Mouse (Mus musculus): ENCODE results near the gene Ndst4.

Gene Ndst4

DNA sequence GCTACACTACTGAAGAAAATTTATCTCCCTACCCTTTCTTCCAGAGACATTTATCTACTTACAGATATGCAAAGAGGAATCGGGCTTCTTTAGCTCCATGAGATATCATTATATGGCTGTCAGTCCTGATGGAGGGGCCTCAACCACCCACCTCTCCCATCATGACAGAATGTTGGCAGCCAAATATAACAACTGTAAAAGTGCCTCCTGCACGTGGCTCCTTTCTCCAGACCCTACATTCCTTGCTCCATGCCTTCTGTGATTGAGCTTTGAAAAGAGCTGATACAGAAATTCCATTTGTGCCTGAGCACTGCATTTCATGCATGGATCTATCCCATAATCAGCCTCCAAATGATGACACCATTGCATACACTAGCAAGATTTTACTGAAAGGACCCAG, 331.1 kb downstream of the Ndst4 start:
- DNase-seq (ENCODE audit: low spot score), result no peak

DNA sequence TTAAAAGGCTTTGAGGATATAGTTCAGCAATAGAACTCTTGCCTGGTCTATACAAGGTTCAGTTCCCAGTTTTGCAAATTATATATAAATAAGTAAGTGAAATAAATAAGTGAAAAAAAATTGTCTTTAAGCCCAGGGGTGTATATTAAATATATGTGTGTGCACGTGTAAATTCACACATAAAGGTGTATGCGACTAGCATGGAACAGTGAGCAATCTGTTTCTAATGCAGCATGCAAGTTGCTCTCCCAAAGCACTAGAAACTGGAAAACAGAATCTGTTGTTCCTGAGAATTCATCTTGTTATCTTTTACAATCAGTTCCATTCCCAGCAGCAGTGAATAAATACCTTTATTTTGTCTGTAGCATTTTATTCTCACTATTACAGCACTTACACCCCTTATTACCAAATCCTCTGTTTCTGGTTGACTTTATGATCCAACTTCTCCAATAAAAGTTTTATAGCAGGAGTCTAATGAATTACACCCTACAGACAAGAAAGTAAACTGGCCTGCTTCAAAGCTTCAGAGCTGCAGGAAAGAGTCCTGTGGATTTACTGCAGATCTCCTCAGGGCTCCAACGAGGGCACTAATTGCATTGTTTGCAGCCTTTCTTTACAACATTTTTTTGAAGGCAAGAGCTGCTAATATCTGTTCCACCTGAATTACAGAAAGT, 340.7 kb downstream of the Ndst4 start:
- no peak for DNase-seq (ENCODE audit: low spot score)

DNA sequence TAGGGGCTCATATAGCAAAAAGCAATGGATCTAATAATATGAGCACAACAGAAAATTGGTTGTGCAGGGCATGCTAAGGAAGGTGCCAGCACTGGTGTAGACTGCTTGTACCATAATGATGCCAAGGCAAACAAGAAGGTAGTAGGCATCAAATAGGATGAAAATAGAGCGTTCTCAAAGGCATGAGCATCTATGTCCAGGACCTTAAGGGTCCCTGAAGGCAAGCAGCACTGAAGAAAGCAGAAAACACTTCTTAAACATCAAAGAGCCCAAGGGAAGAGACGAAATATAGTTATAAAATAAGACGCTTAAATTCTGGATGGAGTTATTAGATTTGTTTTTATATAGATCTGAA, 341.2 kb downstream of the Ndst4 start:
- no peak for DNase-seq (ENCODE audit: low spot score)

DNA sequence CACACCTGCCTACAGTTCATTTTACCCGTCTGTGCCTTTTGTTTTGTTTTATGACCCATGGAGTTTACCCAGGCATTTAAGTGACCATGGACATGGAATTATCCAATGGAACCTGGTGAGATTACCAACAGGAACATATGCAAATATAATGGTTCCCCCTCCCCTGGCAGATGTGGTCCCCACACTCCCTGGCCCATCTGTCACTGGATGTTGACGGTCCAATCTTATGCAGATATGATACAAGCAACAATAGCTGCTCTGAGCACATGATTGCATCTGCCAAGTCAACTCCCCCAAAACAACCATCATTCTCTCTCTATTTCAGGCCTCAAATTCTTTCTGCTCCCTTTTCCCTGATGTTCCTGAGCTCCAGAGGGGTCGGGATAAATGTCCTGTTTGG, 342.5 kb downstream of the Ndst4 start:
- no peak for DNase-seq (ENCODE audit: low spot score)

DNA sequence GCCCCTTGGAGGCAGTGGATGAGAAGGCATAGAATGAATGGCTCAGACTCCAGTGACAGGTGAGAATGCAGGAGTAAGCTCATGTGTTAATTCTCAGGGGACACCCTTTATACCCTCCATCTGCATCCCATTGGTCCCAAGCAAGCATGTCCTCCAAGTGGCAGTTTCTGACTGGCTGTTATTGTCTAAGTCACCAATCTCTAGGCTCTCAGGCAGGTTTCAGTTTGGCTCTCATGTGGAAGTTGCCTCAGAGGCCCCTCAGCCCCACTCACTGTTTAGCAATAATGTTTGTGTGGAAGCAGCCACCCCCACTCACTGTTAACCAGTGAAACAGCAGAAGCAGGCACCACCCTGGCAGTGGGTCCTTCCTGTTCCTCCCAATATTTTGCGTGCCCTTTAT, 353.0 kb downstream of the Ndst4 start:
- DNase-seq (ENCODE audit: low spot score), result no peak

DNA sequence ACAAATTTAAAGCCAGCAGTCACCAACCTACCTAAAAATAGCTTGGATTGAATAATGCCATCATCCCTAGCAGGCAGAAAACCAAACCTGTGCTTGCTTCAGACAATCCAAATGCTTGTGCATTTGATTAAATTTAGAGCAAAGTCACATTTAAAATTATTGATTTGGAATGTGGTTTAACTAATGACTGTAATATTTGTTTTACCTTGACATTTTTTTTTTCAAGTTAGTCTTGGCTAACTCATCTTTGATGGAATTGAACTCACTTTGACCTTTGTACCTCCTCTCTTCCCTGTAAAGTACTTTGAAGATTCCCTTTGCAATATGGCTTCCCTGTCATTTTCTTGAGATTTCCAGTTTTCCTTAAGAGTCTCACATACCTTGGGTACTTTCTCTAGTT, 356.8 kb downstream of the Ndst4 start:
- no peak for DNase-seq (ENCODE audit: low spot score)
